Mouse (Mus musculus) megakaryocyte-erythroid progenitor cell, adult 5-6 weeks (primary cell): ENCODE measurements around the gene Rflnb. TPM values are rescaled to one million over a fixed set of nuclear protein-coding genes. Genes with fewer than 3 reads are reported as not detected.

Source experiments
- ATAC-seq: replicated peaks from 2 replicates; pipeline ENCODE4 v1.8.0; 2016; ENCODE audit warnings: mild to moderate bottlenecking, inconsistent platforms; ENCODE audit not compliant: severe bottlenecking, poor library complexity, low FRiP score, low TSS enrichment
- total RNA-seq, 2 experiments: library from RNA; stranded (forward) in 1 of 2; stranded (reverse) in 1 of 2; fragments of 200-1000, 215-1000 nt in 1 of 2; fragments of >200 nt in 1 of 2; fragmentation: Nextera tagmentation in 1 of 2; gene quantifications; 2 replicates each; pipeline ENCODE4 v1.2.3; 2014 to 2017

The Rflnb gene
- total RNA-seq, 2 experiments from 2014 or later, result 1.5 TPM; not detected in 1

GRCm38 (mm10) chr11:75994357-75994756, 33.2 kb downstream of the Rflnb start:
- no peak for ATAC-seq

- no peak for ATAC-seq
These were observed 35.1 kb downstream of the Rflnb start for GRCm38 (mm10) chr11:75992481-75992880.

GRCm38 (mm10) chr11:75991911-75992310, 35.7 kb downstream of the Rflnb start:
- ATAC-seq, result no peak; the same call in 1 of the 2 replicates

- ATAC-seq, result no peak
These were observed 36.4 kb downstream of the Rflnb start for GRCm38 (mm10) chr11:75990965-75991835.

GRCm38 (mm10) chr11:75985948-75986347, 41.6 kb downstream of the Rflnb start:
- no peak for ATAC-seq

GRCm38 (mm10) chr11:75984581-75984980, 43.0 kb downstream of the Rflnb start:
- ATAC-seq, result no peak

GRCm38 (mm10) chr11:75983194-75983593, 44.4 kb downstream of the Rflnb start:
- ATAC-seq, result peak; percentile 70; the same call in 1 of the 2 replicates

- no peak for ATAC-seq
These were observed 47.2 kb downstream of the Rflnb start for GRCm38 (mm10) chr11:75980413-75980812.

GRCm38 (mm10) chr11:75978051-75978450, 49.5 kb downstream of the Rflnb start:
- ATAC-seq, result no peak

- ATAC-seq, result no peak
These were observed 50.8 kb downstream of the Rflnb start for GRCm38 (mm10) chr11:75976748-75977147.

GRCm38 (mm10) chr11:75973988-75974387, 53.6 kb downstream of the Rflnb start:
- ATAC-seq, result no peak

- ATAC-seq, result no peak
These were observed 54.5 kb downstream of the Rflnb start for GRCm38 (mm10) chr11:75972916-75973567.

- no peak for ATAC-seq
These were observed 55.4 kb downstream of the Rflnb start for GRCm38 (mm10) chr11:75972188-75972587.

GRCm38 (mm10) chr11:75970629-75971028, 57.0 kb downstream of the Rflnb start:
- no peak for ATAC-seq

Other genes with a start within 250 kb of the Rflnb start
- gene Doc2b, start 231.7 kb downstream of the Rflnb start, total RNA-seq (2014; fragmentation: Nextera tagmentation), result not detected in 2 replicates
- not detected in 2 replicates for gene Doc2b, start 231.7 kb downstream of the Rflnb start, total RNA-seq (2017)
- 7.2 and 8.3 TPM in 2 replicates for gene Rph3al, start 89.4 kb downstream of the Rflnb start, total RNA-seq (2014; fragmentation: Nextera tagmentation)
- 1.1 and 2.7 TPM in 2 replicates for gene Rph3al, start 89.4 kb downstream of the Rflnb start, total RNA-seq (2017)
- not detected in 2 replicates for gene 1700016K19Rik, start 27.9 kb downstream of the Rflnb start, total RNA-seq (2014; fragmentation: Nextera tagmentation)
- gene 1700016K19Rik, start 27.9 kb downstream of the Rflnb start, total RNA-seq (2017), result not detected in 2 replicates
- gene Vps53, start 151.9 kb upstream of the Rflnb start, total RNA-seq (2014; fragmentation: Nextera tagmentation), result 44.1 and 46.5 TPM in 2 replicates
- gene Vps53, start 151.9 kb upstream of the Rflnb start, total RNA-seq (2017), result 33.6 and 38.7 TPM in 2 replicates
- gene Fam57a, start 151.9 kb upstream of the Rflnb start, total RNA-seq (2014; fragmentation: Nextera tagmentation), result 3.0 and 4.5 TPM in 2 replicates
- gene Fam57a, start 151.9 kb upstream of the Rflnb start, total RNA-seq (2017), result 0.19 and 2.1 TPM in 2 replicates
- gene Dbil5, start 189.8 kb upstream of the Rflnb start, total RNA-seq (2014; fragmentation: Nextera tagmentation), result not detected in 2 replicates
- gene Dbil5, start 189.8 kb upstream of the Rflnb start, total RNA-seq (2017), result not detected in 2 replicates
- 22.8 and 24.4 TPM in 2 replicates for gene Gemin4, start 189.9 kb upstream of the Rflnb start, total RNA-seq (2014; fragmentation: Nextera tagmentation)
- 22.4 and 26.6 TPM in 2 replicates for gene Gemin4, start 189.9 kb upstream of the Rflnb start, total RNA-seq (2017)
- gene Mrm3, start 215.9 kb upstream of the Rflnb start, total RNA-seq (2014; fragmentation: Nextera tagmentation), result 24.0 and 31.8 TPM in 2 replicates
- gene Mrm3, start 215.9 kb upstream of the Rflnb start, total RNA-seq (2017), result 58.5 and 63.2 TPM in 2 replicates
- gene Glod4, start 215.9 kb upstream of the Rflnb start, total RNA-seq (2014; fragmentation: Nextera tagmentation), result 65.0 and 70.4 TPM in 2 replicates
- 203 and 253 TPM in 2 replicates for gene Glod4, start 215.9 kb upstream of the Rflnb start, total RNA-seq (2017)